Mouse (Mus musculus): Measurements from ENCODE around the gene Btbd35f20.
"Not testable (repeated sequence)": the region's sequence is repeated elsewhere in the genome, so short reads cannot be mapped to it uniquely, and the experiment has no call there.

Gene Btbd35f20

GRCm38 (mm10) chrX:4291145-4291544 lies at the start of gene Btbd35f20:
Btbd35f20 (minus strand) TSS chrX:4291245.
- in situ Hi-C loops (cut with MboI, MseI): not testable (repeated sequence)

Measured in regulatory T cell (primary cell).